Mouse (Mus musculus) monocyte, adult 5-6 weeks (primary cell): ENCODE results near the gene Tubb4b. TPM values are rescaled to one million over a fixed set of nuclear protein-coding genes. Genes with fewer than 3 reads are reported as not detected.

Source experiments
- ATAC-seq: fragments of 153-309, 156-312 bp; replicated peaks from 2 replicates; pipeline ENCODE4 v1.8.0; 2017; ENCODE audit warnings: mild to moderate bottlenecking; ENCODE audit not compliant: low TSS enrichment, insufficient number of reproducible peaks, severe bottlenecking, poor library complexity, low FRiP score
- total RNA-seq: library from RNA; stranded (forward); fragments of 200-1000, 200-491, 200-594 nt; gene quantifications from 3 replicates; pipeline ENCODE4 v1.2.3, GENCODE M21; 2017

The Tubb4b gene
- total RNA-seq, 1 experiment from 2014 or later = 166 TPM

DNA sequence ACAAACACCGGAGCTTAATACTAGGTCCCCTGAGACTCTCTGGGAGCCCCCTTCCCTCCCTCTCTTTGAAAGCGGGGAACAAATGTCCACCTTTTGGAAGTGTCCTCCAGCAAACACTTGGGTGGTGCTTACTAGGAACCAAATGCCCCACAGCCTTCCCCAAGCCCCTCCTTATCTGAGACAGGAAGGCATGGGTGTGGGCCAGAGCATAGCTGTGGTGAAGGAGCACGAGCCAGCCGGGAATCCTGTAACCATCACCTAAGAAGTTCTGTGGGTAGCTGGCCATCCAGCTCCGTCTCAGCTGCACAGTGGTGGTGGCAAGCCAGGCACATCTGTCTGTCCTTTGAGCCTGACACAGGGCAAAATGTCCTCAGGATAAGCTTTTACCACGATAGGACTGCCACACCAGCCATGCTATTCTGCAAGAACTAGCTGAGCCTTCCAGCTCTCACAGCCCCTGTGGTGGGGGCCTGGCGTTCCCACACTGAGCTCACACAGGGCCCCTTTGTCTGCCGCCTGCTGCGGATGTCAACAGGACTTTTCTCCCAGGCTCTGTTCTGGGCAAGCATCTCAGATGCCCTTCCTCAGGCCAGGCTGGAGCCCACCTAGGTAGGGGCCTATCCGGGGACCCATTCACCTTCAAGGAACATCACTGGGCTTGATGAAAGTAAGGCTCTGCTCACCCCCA, 46.1 kb downstream of the Tubb4b start:
- ATAC-seq = no peak

- ATAC-seq = no peak
Observed at GRCm38 (mm10) chr2:25177685-25178084, 46.8 kb downstream of the Tubb4b start.

GRCm38 (mm10) chr2:25177076-25177475, 47.4 kb downstream of the Tubb4b start:
- ATAC-seq = no peak

DNA sequence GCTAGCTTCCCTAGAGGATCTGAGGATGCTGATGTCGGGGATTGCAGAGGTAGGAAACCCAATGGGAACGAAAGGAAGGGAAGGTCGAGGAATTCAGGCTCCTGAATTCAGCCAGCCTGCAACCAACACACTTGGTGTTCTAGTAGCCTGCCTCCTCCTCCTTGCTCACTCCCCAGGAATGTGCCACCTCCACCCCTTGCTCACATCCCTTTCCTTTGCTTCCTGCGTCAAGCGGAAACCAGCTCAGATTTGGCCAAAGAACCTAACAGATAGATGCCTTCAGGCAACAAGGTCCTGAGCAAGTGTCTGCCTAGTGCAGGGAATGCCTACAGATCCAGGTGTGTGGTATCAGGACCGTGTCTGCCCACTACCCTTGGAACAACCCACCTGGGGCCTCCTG, 47.9 kb downstream of the Tubb4b start:
- ATAC-seq = no peak

- ATAC-seq = no peak
Observed at GRCm38 (mm10) chr2:25175690-25176078, 48.8 kb downstream of the Tubb4b start.

GRCm38 (mm10) chr2:25174866-25175689, 49.4 kb downstream of the Tubb4b start:
- no peak for ATAC-seq

GRCm38 (mm10) chr2:25173821-25174220, 50.7 kb downstream of the Tubb4b start:
- no peak for ATAC-seq

- ATAC-seq = peak; percentile 19; the same call in 1 of the 2 replicates
Observed at GRCm38 (mm10) chr2:25172629-25173028, 51.9 kb downstream of the Tubb4b start.

Other genes with a start within 250 kb of the Tubb4b start
- 22.5 to 54.3 TPM (median 43.5 TPM) in 3 replicates for gene Mrpl41, start 249.6 kb downstream of the Tubb4b start, total RNA-seq
- 52.7 to 87.6 TPM (median 69.0 TPM) in 3 replicates for gene Pnpla7, start 248.7 kb downstream of the Tubb4b start, total RNA-seq
- gene Nsmf, start 170.3 kb downstream of the Tubb4b start, total RNA-seq = 7.6 to 28.3 TPM (median 20.0 TPM) in 3 replicates
- not detected in 3 replicates for gene Entpd8, start 144.4 kb downstream of the Tubb4b start, total RNA-seq
- 0.78 TPM in 1 of 3 replicates, not detected in the others for gene Noxa1, start 129.6 kb downstream of the Tubb4b start, total RNA-seq
- 22.3 to 51.8 TPM (median 24.4 TPM) in 3 replicates for gene Nrarp, start 43.9 kb downstream of the Tubb4b start, total RNA-seq
- gene Tor4a, start 27.8 kb downstream of the Tubb4b start, total RNA-seq = 28.8 to 64.7 TPM (median 31.0 TPM) in 3 replicates
- 82.8 to 113 TPM (median 105 TPM) in 3 replicates for gene Nelfb, start 13.2 kb downstream of the Tubb4b start, total RNA-seq
- gene Stpg3, start 10.1 kb downstream of the Tubb4b start, total RNA-seq = not detected in 3 replicates
- gene Fam166a, start 6.0 kb downstream of the Tubb4b start, total RNA-seq = not detected in 3 replicates
- gene Slc34a3, start 9.7 kb upstream of the Tubb4b start, total RNA-seq = not detected in 3 replicates
- not detected in 3 replicates for gene Rnf224, start 12.1 kb upstream of the Tubb4b start, total RNA-seq
- not detected in 3 replicates for gene Rnf208, start 17.6 kb upstream of the Tubb4b start, total RNA-seq
- gene Cysrt1, start 17.8 kb upstream of the Tubb4b start, total RNA-seq = not detected in 3 replicates
- gene AL732309.1, start 22.2 kb upstream of the Tubb4b start, total RNA-seq = 4.5 to 4.9 TPM in 2 of 3 replicates, not detected in the other
- 12.2 to 16.8 TPM (median 15.6 TPM) in 3 replicates for gene Tmem203, start 30.7 kb upstream of the Tubb4b start, total RNA-seq
- 7.1 to 9.2 TPM (median 8.4 TPM) in 3 replicates for gene Tprn, start 37.9 kb upstream of the Tubb4b start, total RNA-seq
- gene Ssna1, start 47.7 kb upstream of the Tubb4b start, total RNA-seq = 31.8 to 50.4 TPM (median 32.4 TPM) in 3 replicates
- gene Anapc2, start 47.8 kb upstream of the Tubb4b start, total RNA-seq = 42.6 to 64.9 TPM (median 43.8 TPM) in 3 replicates
- not detected in 3 replicates for gene Tmem210, start 63.4 kb upstream of the Tubb4b start, total RNA-seq
- gene Lrrc26, start 65.2 kb upstream of the Tubb4b start, total RNA-seq = not detected in 3 replicates
- gene Grin1, start 94.5 kb upstream of the Tubb4b start, total RNA-seq = 0.49 TPM in 1 of 3 replicates, not detected in the others
- gene Man1b1, start 107.6 kb upstream of the Tubb4b start, total RNA-seq = 31.6 to 66.4 TPM (median 33.3 TPM) in 3 replicates
- gene Dpp7, start 131.7 kb upstream of the Tubb4b start, total RNA-seq = 24.8 to 101 TPM (median 57.4 TPM) in 3 replicates
- 6.6 to 19.5 TPM (median 12.9 TPM) in 3 replicates for gene Uap1l1, start 141.0 kb upstream of the Tubb4b start, total RNA-seq
- 4.3 TPM in 1 of 3 replicates, not detected in the others for gene Sapcd2, start 147.6 kb upstream of the Tubb4b start, total RNA-seq
- not detected in 3 replicates for gene Entpd2, start 171.2 kb upstream of the Tubb4b start, total RNA-seq
- gene Npdc1, start 174.6 kb upstream of the Tubb4b start, total RNA-seq = not detected in 3 replicates
- 8.9 to 13.9 TPM (median 11.0 TPM) in 3 replicates for gene Fut7, start 198.6 kb upstream of the Tubb4b start, total RNA-seq
- 16.8 to 46.8 TPM (median 17.5 TPM) in 3 replicates for gene Abca2, start 204.0 kb upstream of the Tubb4b start, total RNA-seq
- gene Clic3, start 232.1 kb upstream of the Tubb4b start, total RNA-seq = not detected in 3 replicates
- gene Paxx, start 236.4 kb upstream of the Tubb4b start, total RNA-seq = 21.4 to 39.6 TPM (median 32.9 TPM) in 3 replicates
- gene Ptgds, start 245.3 kb upstream of the Tubb4b start, total RNA-seq = not detected in 3 replicates